Mouse (Mus musculus) ES-Bruce4 (cell line): ENCODE data around the gene Tas2r140.

Source experiments
- CTCF ChIP-seq: IDR thresholded peaks from one replicate; pipeline ENCODE4 v1.8.1; 2011; ENCODE audit warnings: low read depth, low read length
- POLR2A ChIP-seq: IDR thresholded peaks from one replicate; pipeline ENCODE4 v1.8.1; 2011; ENCODE audit warnings: low read length; ENCODE audit not compliant: insufficient read depth

DNA sequence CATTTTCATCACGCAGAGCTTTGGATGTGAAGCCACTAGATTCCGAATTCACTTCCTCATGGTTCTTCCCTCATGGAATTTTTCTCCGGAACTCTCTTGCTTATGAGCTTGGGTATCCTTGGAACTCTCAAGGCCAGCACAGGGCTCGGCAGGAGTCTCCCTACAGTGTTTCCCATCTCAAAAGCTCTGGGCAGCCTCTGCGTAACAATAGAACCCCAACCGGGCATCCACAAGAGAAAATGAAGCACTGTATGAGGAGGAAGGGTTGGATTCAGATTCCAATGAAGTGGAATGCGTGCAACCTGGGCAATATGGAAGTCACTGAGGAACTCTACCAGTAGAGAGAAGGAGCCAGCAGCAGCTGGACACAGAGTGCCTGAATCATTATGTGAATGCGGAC, 36.6 kb upstream of the Tas2r140 start:
- TF ChIP-seq CTCF (no peak), POLR2A (no peak)
